ENCODE assay signal across 14 mouse cellular contexts in genomic region chr17:70745385-70745784, GRCm38 (mm10).
DNase-seq lines count a peak whose midpoint lies in the region; ATAC-seq lines count a peak whose summit lies in the region.
"Had no signal": no experiment of that assay in that cellular context is flagged by ENCODE, and none has a peak within 500 bp of the region (broad histone marks: within the 10 kb centered on the region; RNA-seq: fewer than 3 reads in every experiment).

No protein-coding gene starts in this region.

- peak; percentile 96 for DNase-seq in heart, adult 11 months
- no peak for DNase-seq in heart, postnatal 36 days
- DNase-seq in 3T3-L1 (ENCODE audit: low read depth, low spot score), result peak; percentile 85
- DNase-seq in adipocyte (ENCODE audit: low spot score), result peak; percentile 69
- peak; percentile 64 for DNase-seq in lung, postnatal 25 days (ENCODE audit: low spot score)
- no peak for DNase-seq in ovary, postnatal 10 days (ENCODE audit: low spot score)
- DNase-seq in left cerebral cortex, postnatal 25 days (ENCODE audit: low spot score in 2 of 2), result no peak
- DNase-seq: cerebellum, adult 11-12 months; gastrocnemius, adult 2 months; kidney, adult 18-20 months; thymus, adult 18-20 months had no signal

- no peak for ATAC-seq in inflammation-experienced regulatory T-cells, adult 6 months
- ATAC-seq: forebrain, embryonic 14.5 days; midbrain, embryonic 16.5 days had no signal

- intact Hi-C loops in heart, postnatal 36 days (cut with DNase I), result no loop called here
- intact Hi-C loops in left cerebral cortex, postnatal 25 days (cut with DNase I), result no loop called here

Comparison
In these comparisons a context has a peak if more than half of its experiments do, and no peak if none do; other contexts are left out.
1. DNase-seq: peak in heart, adult 11 months (single experiment), 3T3-L1 (single experiment), adipocyte (single experiment) and lung, postnatal 25 days (single experiment); none in heart, postnatal 36 days (0 of 2), ovary, postnatal 10 days (single experiment) and left cerebral cortex, postnatal 25 days (0 of 2).